Mouse (Mus musculus): ENCODE measurements around the gene Efcab2.

- TF ChIP-seq CTCF (IDR thresholded peaks at IDR 0.05; ENCODE audit: control insufficient read depth, insufficient read depth, low read length): no peak
- TF ChIP-seq POLR2A (IDR thresholded peaks at IDR 0.05; ENCODE audit: borderline replicate concordance, control insufficient read depth, low read depth, low read length): no peak
Measured at GRCm38 (mm10) chr1:178360702-178361101, 45.2 kb upstream of the Efcab2 start.
